In genomic region chr8:56616260-56616659, GRCm38 (mm10) we compare ENCODE assay signal across 9 mouse cellular contexts.
A peak's percentile ranks its signal among the peaks of the same experiment; 100 is the strongest.
DNase-seq lines count a peak whose midpoint lies in the region; ATAC-seq and TF ChIP-seq lines count a peak whose summit lies in the region.
"Had no signal": no experiment of that assay in that cellular context is flagged by ENCODE, and none has a peak within 500 bp of the region (broad histone marks: within the 10 kb centered on the region; RNA-seq: fewer than 3 reads in every experiment).

No protein-coding gene starts in this region.

- DNase-seq in forebrain, postnatal 0 days: peak; percentile 24
- DNase-seq in ovary, postnatal 36 days (ENCODE audit: low spot score): peak; percentile 20
- no peak for DNase-seq in ovary, postnatal 10 days (ENCODE audit: low spot score)
- peak; percentile 69 to 72 for DNase-seq in kidney, postnatal 4 days
- DNase-seq in splenic B cell, adult 2 months (ENCODE audit: low read depth, low spot score): peak; percentile 57
- no peak for DNase-seq in layer of hippocampus, adult 9-11 months

- no peak overlapping the region for H3K27ac ChIP-seq in forebrain, postnatal 0 days (ENCODE audit: low read depth, low read length)
- H3K27ac ChIP-seq in forebrain, embryonic 12.5 days: no peak overlapping the region
- H3K27ac ChIP-seq in bone marrow macrophage, adult 2 months (ENCODE audit: insufficient read depth, low read depth, low read length): no peak overlapping the region
- H3K27ac ChIP-seq: limb, embryonic 13.5 days had no signal

- WGBS in forebrain, postnatal 0 days: 25% methylated on average over 7 of the region's 7 CpGs
- WGBS in forebrain, embryonic 12.5 days: 27% methylated on average over 7 of the region's 7 CpGs

- H3K9me3 ChIP-seq in forebrain, postnatal 0 days (ENCODE audit: low read length): no peaks in the 10 kb centered on the region
- H3K9me3 ChIP-seq in forebrain, embryonic 12.5 days: no peaks in the 10 kb centered on the region

- no peaks in the 10 kb centered on the region for H3K36me3 ChIP-seq in forebrain, postnatal 0 days (ENCODE audit: insufficient read depth)
- no peaks in the 10 kb centered on the region for H3K36me3 ChIP-seq in forebrain, embryonic 12.5 days (replicated peaks)
- no peaks in the 10 kb centered on the region for H3K36me3 ChIP-seq in splenic B cell, adult 2 months (ENCODE audit: control insufficient read depth, insufficient read depth, low read length, poor library complexity, severe bottlenecking)
- H3K36me3 ChIP-seq: limb, embryonic 13.5 days had no signal

- no peak for ATAC-seq in forebrain, postnatal 0 days
- no peak for ATAC-seq in forebrain, embryonic 12.5 days (ENCODE audit: low FRiP score)

- no peak overlapping the region for H3K4me2 ChIP-seq in forebrain, postnatal 0 days (ENCODE audit: low read depth)
- no peak overlapping the region for H3K4me2 ChIP-seq in forebrain, embryonic 12.5 days
- H3K4me2 ChIP-seq: limb, embryonic 13.5 days had no signal

- H3K4me3 ChIP-seq in forebrain, postnatal 0 days (ENCODE audit: low read depth, low read length): no peak overlapping the region
- no peak overlapping the region for H3K4me3 ChIP-seq in forebrain, embryonic 12.5 days (replicated peaks)
- no peak overlapping the region for H3K4me3 ChIP-seq in bone marrow macrophage, adult 2 months (ENCODE audit: insufficient read depth, low read length)
- H3K4me3 ChIP-seq: limb, embryonic 13.5 days had no signal

- TF ChIP-seq POLR2A in bone marrow macrophage, adult 2 months (IDR thresholded peaks at IDR 0.05; ENCODE audit: borderline replicate concordance, low read depth, low read length): no peak

- H3K27me3 ChIP-seq in forebrain, postnatal 0 days (ENCODE audit: insufficient read depth, low read length): peaks cover 25% of the 10 kb centered on the region
- peaks cover 24% of the 10 kb centered on the region for H3K27me3 ChIP-seq in forebrain, embryonic 12.5 days
- no peaks in the 10 kb centered on the region for H3K27me3 ChIP-seq in splenic B cell, adult 2 months (ENCODE audit: control insufficient read depth, insufficient read depth, low read length, poor library complexity, severe bottlenecking)

- H3K4me1 ChIP-seq in forebrain, postnatal 0 days (ENCODE audit: insufficient read depth): no peaks in the 10 kb centered on the region
- H3K4me1 ChIP-seq in forebrain, embryonic 12.5 days: peaks cover 21% of the 10 kb centered on the region
- H3K4me1 ChIP-seq in bone marrow macrophage, adult 2 months (ENCODE audit: control insufficient read depth, insufficient read depth, low read length): peaks cover 8% of the 10 kb centered on the region

- no peak overlapping the region for H3K9ac ChIP-seq in forebrain, postnatal 0 days
- H3K9ac ChIP-seq in forebrain, embryonic 12.5 days: no peak overlapping the region
- H3K9ac ChIP-seq: limb, embryonic 13.5 days had no signal

- peak; percentile 67 for TF ChIP-seq CTCF in forebrain, postnatal 0 days (IDR thresholded peaks at IDR 0.05; ENCODE audit: low read depth)
- peak; percentile 77 for TF ChIP-seq CTCF in bone marrow macrophage, adult 2 months (IDR thresholded peaks at IDR 0.05; ENCODE audit: low read depth, low read length)

Comparison
In these comparisons a context has a peak if more than half of its experiments do, and no peak if none do; other contexts are left out.
1. DNase-seq: peak in forebrain, postnatal 0 days (single experiment), ovary, postnatal 36 days (single experiment), kidney, postnatal 4 days (2 of 2) and splenic B cell, adult 2 months (single experiment); none in ovary, postnatal 10 days (single experiment) and layer of hippocampus, adult 9-11 months (single experiment).